Mouse (Mus musculus) midbrain, embryonic 14.5 days (tissue): ENCODE measurements at regions not wholly inside any gene's neighbourhood (a gene's known extent, or its start where the extent isn't known, plus 50 kb on each side); places are given as distances from the start of the nearest gene placed in this dataset.
A peak's percentile ranks its signal among the peaks of the same experiment; 100 is the strongest.

Experiments
- ATAC-seq: fragments of 200-750 bp; cut with Nextera tagmentation; 2 replicates; pipeline ENCODE4 v1.8.0; 2017; ENCODE audit warnings: moderate number of reproducible peaks, moderate library complexity; ENCODE audit not compliant: low FRiP score, low TSS enrichment
- DNase-seq: peaks from one replicate; pipeline ENCODE4 v3.0.0-alpha.2; 2015
- H3K27ac ChIP-seq: fragments of 300-500 bp; sonication (generic); replicated peaks from 2 replicates; pipeline ENCODE4 v1.5.1; 2014; ENCODE audit warnings: mild to moderate bottlenecking, low read depth, low read length, moderate library complexity
- H3K27me3 ChIP-seq: fragments of 300-500 bp; sonication (generic); 2 replicates; pipeline ENCODE4 v1.6.1; 2014; ENCODE audit warnings: low read length, control low read depth, mixed read lengths; ENCODE audit not compliant: control insufficient read depth, insufficient read depth
- H3K36me3 ChIP-seq: fragments of 300-500 bp; sonication (generic); 2 replicates; pipeline ENCODE4 v1.6.1; 2014; ENCODE audit warnings: low read length, control low read depth; ENCODE audit not compliant: control insufficient read depth, insufficient read depth
- H3K4me1 ChIP-seq: fragments of 300-500 bp; sonication (generic); 2 replicates; pipeline ENCODE4 v1.6.1; 2014; ENCODE audit warnings: mild to moderate bottlenecking, antibody characterized with exemption, low read length, control low read depth; ENCODE audit not compliant: control insufficient read depth, insufficient read depth
- H3K4me2 ChIP-seq: fragments of 300-500 bp; sonication (generic); 2 replicates; pipeline ENCODE4 v1.6.1; 2014; ENCODE audit warnings: mild to moderate bottlenecking, low read length, moderate library complexity
- H3K4me3 ChIP-seq: fragments of 300-500 bp; sonication (generic); replicated peaks from 2 replicates; pipeline ENCODE4 v1.5.1; 2014; ENCODE audit warnings: low read depth, low read length
- H3K9ac ChIP-seq: fragments of 300-500 bp; sonication (generic); replicated peaks from 2 replicates; pipeline ENCODE4 v1.6.1; 2014; ENCODE audit warnings: mild to moderate bottlenecking, low read length, moderate library complexity
- H3K9me3 ChIP-seq: fragments of 300-500 bp; sonication (generic); 2 replicates; pipeline ENCODE4 v1.6.1; 2016; ENCODE audit warnings: low read length, control low read depth, mixed read lengths; ENCODE audit not compliant: control insufficient read depth
- WGBS: fragments of 180-500 bp; shearing (Covaris S2); extraction: QIAGEN DNeasy Blood & Tissue Kit; methylation state at CpG from one replicate; pipeline ENCODE4 v1.1.7; 2014; 5-methylcytosine and 5-hydroxymethylcytosine counted together

DNA sequence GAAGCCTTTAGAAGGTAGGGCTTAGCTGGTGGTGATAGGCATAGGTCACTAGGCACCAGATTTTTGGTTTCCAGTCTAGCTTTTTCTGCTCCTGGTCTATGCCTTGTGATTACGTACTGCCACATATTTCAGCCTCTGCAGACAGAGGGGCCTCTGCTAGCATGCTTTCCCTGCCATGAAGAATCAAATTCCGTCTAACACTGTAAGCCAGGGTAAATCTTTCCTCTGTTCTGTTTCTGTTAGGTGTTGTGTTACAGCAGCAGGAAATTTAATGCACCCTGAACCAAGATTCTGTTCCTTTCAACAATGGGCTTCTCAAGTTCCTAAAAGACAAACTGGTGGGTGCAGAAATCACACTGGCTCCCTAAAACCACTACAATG is 508.9 kb downstream of the Insc start:
- H3K27me3 ChIP-seq = no peaks in the 10 kb centered on the region
- DNase-seq (no peak), ATAC-seq (no peak)
- H3K36me3 ChIP-seq = no peaks in the 10 kb centered on the region
- H3K27ac ChIP-seq = no peak overlapping the region
- H3K4me3 ChIP-seq = no peak overlapping the region
- 88% methylated on average over 2 of the region's 2 CpGs for WGBS
- no peaks in the 10 kb centered on the region for H3K9me3 ChIP-seq
- H3K4me2 ChIP-seq = no peak overlapping the region
- H3K9ac ChIP-seq = no peak overlapping the region
- no peaks in the 10 kb centered on the region for H3K4me1 ChIP-seq

DNA sequence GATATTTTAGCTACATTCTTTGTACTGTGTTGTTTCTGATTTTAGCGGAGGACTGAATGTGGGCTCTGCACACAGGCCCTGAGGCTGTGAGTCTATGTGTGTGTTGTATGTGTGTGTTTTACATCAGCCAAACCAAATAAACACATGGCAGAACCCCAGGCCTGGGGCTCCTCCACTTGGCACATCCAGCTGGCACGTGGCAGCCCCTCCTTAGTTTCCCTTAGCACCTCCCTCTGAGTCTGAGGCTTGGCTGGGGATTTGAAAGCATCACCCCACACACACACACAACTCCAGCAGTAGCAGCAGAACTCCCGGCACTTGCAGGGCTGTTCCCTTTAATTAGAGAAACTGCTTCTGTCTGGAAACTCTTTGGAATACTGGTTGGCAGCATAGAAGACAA is 515.1 kb downstream of the Insc start:
- H3K27me3 ChIP-seq = no peaks in the 10 kb centered on the region
- H3K9ac ChIP-seq = no peak overlapping the region
- no peak overlapping the region for H3K4me3 ChIP-seq
- DNase-seq (peak; percentile 30), ATAC-seq (no peak)
- H3K9me3 ChIP-seq = no peaks in the 10 kb centered on the region
- WGBS = 47% methylated on average over 3 of the region's 3 CpGs
- H3K4me2 ChIP-seq = no peak overlapping the region
- no peaks in the 10 kb centered on the region for H3K36me3 ChIP-seq
- H3K4me1 ChIP-seq = no peaks in the 10 kb centered on the region
- no peak overlapping the region for H3K27ac ChIP-seq

DNA sequence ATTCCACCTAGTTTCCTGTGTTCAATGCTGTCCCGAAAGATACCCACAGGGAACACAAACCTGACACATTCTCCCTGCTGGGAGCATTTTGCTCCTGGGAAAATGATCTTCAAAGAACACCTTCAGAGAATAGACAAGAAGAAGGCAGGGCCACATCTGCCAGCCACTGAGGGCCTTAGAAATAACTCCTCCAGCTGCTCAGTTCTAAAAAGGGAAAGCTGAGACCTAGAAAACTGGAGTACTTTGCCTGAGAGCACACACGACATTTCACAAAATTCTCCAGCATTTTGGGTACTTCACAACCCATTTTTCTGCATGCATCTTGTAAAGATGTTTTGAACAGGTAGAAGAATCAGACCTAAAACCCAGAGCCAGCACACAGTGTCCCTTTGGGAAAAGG is 519.6 kb downstream of the Insc start:
- WGBS = 88% methylated on average over 2 of the region's 2 CpGs
- no peaks in the 10 kb centered on the region for H3K36me3 ChIP-seq
- H3K4me2 ChIP-seq = no peak overlapping the region
- H3K27me3 ChIP-seq = no peaks in the 10 kb centered on the region
- no peaks in the 10 kb centered on the region for H3K9me3 ChIP-seq
- H3K27ac ChIP-seq = no peak overlapping the region
- no peak for DNase-seq
- H3K4me1 ChIP-seq = no peaks in the 10 kb centered on the region
- H3K4me3 ChIP-seq = no peak overlapping the region
- no peak for ATAC-seq
- no peak overlapping the region for H3K9ac ChIP-seq

DNA sequence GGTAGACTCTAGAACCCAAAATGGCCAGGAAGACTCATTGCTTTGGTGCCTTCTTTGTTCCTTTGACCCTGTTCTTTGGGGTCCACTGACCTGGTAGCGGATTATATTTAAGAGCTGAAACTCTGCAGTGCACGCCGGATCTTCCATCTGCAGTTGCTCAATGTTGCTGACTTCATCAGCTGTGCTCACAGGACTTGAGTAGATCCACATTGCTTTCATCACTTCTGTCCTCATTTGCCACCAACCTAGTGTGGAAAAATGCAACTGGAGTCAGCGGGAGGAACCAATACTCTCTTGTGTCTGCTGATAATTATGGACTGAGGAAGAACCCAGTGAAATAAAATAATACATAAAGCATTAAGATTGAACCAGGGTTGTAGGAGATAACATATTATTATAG is 522.6 kb downstream of the Insc start:
- H3K4me3 ChIP-seq = no peak overlapping the region
- no peak for ATAC-seq
- no peaks in the 10 kb centered on the region for H3K9me3 ChIP-seq
- DNase-seq = no peak
- 95% methylated on average over 4 of the region's 4 CpGs for WGBS
- H3K27ac ChIP-seq = no peak overlapping the region
- no peaks in the 10 kb centered on the region for H3K36me3 ChIP-seq
- no peak overlapping the region for H3K9ac ChIP-seq
- H3K4me2 ChIP-seq = no peak overlapping the region
- no peaks in the 10 kb centered on the region for H3K4me1 ChIP-seq
- no peaks in the 10 kb centered on the region for H3K27me3 ChIP-seq

DNA sequence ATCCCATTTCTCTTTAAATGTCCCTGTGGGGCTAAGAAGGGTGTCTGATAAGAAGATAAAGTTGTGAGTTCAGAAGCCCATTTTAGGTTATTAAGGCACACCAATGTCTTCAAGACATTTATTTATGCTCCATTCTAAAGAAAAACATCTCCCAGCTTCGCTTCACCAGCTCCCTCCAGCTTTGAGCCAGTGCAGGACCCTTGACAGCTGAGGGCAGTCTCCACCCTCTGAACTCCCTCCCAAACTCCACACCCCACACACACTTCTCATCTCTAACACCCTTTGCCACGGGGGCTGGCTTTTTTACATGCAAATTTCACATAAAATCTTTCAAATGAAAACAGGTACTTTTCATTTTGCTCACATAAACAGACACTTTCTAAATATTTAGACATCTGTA is 527.3 kb downstream of the Insc start:
- H3K27me3 ChIP-seq = no peaks in the 10 kb centered on the region
- no peak overlapping the region for H3K4me3 ChIP-seq
- DNase-seq = no peak
- WGBS = 18% methylated on average over 2 of the region's 2 CpGs
- no peak for ATAC-seq
- no peaks in the 10 kb centered on the region for H3K36me3 ChIP-seq
- no peak overlapping the region for H3K4me2 ChIP-seq
- H3K27ac ChIP-seq = no peak overlapping the region
- H3K4me1 ChIP-seq = no peaks in the 10 kb centered on the region
- H3K9me3 ChIP-seq = no peaks in the 10 kb centered on the region
- no peak overlapping the region for H3K9ac ChIP-seq

DNA sequence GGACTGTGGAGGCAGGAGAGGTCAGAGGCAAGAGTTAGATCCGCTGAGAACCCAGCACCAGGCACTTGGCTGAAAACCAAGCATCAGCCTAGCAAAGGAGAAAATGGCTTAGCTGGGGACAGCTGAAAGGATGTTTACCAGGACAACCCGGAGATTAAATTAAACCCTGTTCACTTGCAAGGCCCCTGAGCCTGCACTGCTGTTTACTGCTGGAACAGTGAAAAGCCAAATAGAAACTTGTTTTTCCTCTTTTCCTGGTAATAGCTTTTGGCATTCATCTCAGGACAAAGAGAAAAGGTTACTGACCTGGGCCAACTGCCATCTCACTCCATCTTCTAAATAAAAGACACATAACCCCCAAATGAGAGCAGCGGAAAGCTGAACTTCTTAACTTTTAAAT is 531.3 kb downstream of the Insc start:
- H3K4me1 ChIP-seq = no peaks in the 10 kb centered on the region
- DNase-seq (peak; percentile 19), ATAC-seq (no peak)
- no peaks in the 10 kb centered on the region for H3K27me3 ChIP-seq
- no peak overlapping the region for H3K4me3 ChIP-seq
- no peak overlapping the region for H3K9ac ChIP-seq
- H3K4me2 ChIP-seq = no peak overlapping the region
- H3K36me3 ChIP-seq = no peaks in the 10 kb centered on the region
- no peaks in the 10 kb centered on the region for H3K9me3 ChIP-seq
- H3K27ac ChIP-seq = no peak overlapping the region
- 43% methylated on average over 3 of the region's 3 CpGs for WGBS

DNA sequence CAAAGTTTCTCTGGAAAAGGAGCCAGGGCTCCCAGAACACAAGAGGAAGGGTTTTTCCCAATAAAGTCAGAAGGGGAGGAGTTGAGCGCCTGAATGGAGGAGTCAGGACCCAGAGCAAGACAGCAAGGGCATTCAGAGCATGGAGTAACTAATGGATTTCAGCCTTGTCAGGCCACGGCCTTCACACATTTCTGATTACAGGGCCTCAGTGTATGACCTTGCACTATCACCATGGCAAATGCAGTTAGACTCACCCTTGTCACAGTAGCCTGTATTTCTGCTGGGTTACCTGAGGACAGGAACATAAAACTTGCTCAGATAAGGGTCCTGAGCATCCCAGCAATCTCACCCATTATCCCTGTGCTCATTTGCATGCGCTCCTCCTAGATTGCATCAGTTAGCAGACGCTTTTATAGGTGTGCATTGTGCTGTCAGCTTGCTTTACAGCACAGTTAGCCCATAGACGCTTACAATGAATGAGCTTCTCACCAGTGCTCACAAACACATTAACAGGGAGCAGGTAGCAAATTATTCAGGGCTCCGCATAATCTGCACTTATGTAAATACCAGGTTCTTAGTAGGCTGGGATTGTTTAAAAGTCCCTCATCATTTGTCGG is 547.4 kb downstream of the Insc start:
- no peaks in the 10 kb centered on the region for H3K27me3 ChIP-seq
- ATAC-seq (no peak), DNase-seq (no peak)
- 0 out of 2 replicates have a peak, but pooled peaks cover 4% of the 10 kb centered on the region for H3K4me1 ChIP-seq
- no peak overlapping the region for H3K4me3 ChIP-seq
- H3K36me3 ChIP-seq = no peaks in the 10 kb centered on the region
- H3K4me2 ChIP-seq = no peak overlapping the region
- H3K9ac ChIP-seq = no peak overlapping the region
- 52% methylated on average over 7 of the region's 7 CpGs for WGBS
- H3K27ac ChIP-seq = no peak overlapping the region
- no peaks in the 10 kb centered on the region for H3K9me3 ChIP-seq

DNA sequence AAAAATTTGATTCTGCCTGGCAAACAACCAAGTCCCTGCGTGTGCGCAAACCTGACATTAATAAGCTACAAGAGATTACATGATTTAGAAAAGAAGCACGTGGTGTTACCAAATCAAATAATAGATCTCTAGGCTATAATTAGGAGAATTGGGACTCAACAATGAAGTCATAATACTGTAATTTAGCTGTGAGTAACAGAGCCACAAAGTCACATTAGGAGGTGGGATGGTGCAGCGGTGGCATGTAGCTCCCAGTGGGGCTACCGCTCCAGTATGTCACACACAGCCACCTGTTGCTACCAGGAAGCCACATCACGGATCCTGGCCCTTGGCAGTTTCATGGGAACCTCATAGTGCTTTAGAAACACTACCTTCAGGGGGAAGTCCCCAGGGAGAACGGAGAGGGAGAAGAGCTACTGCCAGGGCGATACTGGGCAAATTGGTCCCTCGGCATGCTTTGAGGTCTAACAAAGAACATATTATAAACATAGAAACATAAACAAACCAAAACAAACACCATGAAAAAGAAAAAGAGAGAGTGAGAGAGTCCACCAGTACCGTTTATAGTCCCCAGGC is 551.2 kb downstream of the Insc start:
- Histone ChIP-seq H3K9ac (no peak overlapping the region), H3K4me1 (0 out of 2 replicates have a peak, but pooled peaks cover 4% of the 10 kb centered on the region), H3K9me3 (no peaks in the 10 kb centered on the region), H3K36me3 (no peaks in the 10 kb centered on the region), H3K27me3 (no peaks in the 10 kb centered on the region), H3K27ac (no peak overlapping the region), H3K4me2 (no peak overlapping the region), H3K4me3 (no peak overlapping the region)
- ATAC-seq (no peak), DNase-seq (no peak)
- WGBS = 67% methylated on average over 10 of the region's 10 CpGs

DNA sequence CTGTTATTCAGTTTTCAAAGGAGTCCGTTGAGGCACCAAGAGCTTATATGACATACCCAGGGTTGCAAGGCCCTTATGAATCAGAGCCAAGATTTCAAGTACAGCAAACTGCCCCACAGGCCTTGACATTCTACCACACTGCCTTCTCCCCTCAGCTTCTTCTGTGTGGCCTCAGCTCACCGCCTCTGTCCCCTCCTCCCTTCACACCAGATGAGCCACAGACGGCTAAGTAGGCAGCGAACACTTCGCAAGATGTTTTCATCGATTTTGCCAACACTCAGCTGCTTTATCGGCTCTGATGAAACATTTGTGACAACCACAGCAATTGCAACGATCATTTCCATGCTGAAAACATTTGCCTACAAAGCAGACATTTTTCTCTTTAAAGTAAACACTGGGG is 556.7 kb downstream of the Insc start:
- no peak overlapping the region for H3K4me2 ChIP-seq
- H3K9me3 ChIP-seq = no peaks in the 10 kb centered on the region
- no peaks in the 10 kb centered on the region for H3K4me1 ChIP-seq
- no peak overlapping the region for H3K9ac ChIP-seq
- ATAC-seq (no peak), DNase-seq (no peak)
- no peak overlapping the region for H3K27ac ChIP-seq
- H3K27me3 ChIP-seq = no peaks in the 10 kb centered on the region
- H3K4me3 ChIP-seq = no peak overlapping the region
- 87% methylated on average over 8 of the region's 8 CpGs for WGBS
- no peaks in the 10 kb centered on the region for H3K36me3 ChIP-seq
